Mouse (Mus musculus) spleen, postnatal 10 days (tissue): ENCODE data around the gene Lamc3.

Experiments used
- DNase-seq, 2 experiments: peaks; one replicate each; pipeline ENCODE4 v3.0.0; 2021 to 2022; ENCODE audit warnings: low spot score in 2 of 2

Lamc3 gene

GRCm38 (mm10) chr2:31935054-31935453 is 48.0 kb downstream of the Lamc3 start:
- DNase-seq = no peak

DNA sequence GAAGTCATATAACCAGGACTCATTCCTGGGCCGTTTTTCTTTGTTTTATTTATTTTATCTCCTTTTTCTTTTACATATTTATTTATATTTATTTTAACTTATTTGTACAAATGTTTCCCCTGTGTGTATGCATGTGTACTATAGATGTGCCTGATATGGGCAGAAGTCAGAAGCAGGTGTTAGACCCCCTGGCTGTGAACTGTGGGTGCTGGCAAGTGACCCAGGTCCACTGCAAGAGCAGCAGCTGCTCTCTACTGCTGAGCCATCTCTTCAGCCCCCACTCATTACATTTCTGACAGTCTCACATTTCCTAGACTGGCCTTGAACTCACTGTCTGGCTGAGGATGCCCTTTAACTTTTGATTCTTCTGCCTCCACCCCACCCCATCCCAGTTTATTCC is 51.2 kb downstream of the Lamc3 start:
- no peak for DNase-seq

GRCm38 (mm10) chr2:31943011-31943410 is 55.9 kb downstream of the Lamc3 start:
- DNase-seq = no peak

DNA sequence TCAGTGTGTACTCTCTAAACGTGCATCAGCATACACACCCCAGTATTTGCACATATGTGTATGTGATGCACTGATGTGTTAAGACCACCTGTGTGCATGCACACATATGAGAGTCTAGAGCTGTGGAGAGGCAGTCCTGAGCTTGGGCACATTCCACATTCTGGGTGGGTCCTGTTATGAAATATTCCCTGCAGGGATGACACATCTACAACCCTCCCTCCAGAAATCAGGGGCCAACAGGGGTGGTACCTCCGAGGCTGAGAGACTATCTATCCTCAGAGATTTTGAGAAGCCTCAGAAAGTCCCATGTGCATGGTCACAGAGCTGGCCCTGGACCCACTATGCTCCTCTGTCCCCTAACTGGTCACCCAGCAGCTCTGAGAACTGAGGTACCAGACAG is 58.5 kb downstream of the Lamc3 start:
- DNase-seq = no peak

GRCm38 (mm10) chr2:31948392-31948791 is 61.3 kb downstream of the Lamc3 start:
- no peak for DNase-seq

DNA sequence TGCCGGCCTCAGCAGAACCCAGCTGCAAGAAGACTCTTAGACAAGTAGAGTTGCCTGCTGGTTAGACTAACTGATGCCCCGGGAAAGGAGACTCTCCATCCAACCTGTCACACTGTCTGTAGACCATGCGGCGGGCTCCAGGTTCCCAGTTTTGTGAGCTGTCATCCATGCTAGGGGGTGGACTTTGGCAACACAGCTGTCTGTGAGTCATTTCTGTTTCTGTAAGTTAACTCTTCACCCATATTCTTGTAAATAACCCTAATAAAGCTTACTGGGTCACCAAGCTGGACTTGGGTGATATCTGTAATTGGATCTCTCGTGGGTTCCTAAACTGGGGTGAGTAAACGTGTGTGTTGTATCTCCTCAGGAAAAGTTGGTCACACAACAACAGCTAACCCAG is 61.7 kb downstream of the Lamc3 start:
- no peak for DNase-seq

DNA sequence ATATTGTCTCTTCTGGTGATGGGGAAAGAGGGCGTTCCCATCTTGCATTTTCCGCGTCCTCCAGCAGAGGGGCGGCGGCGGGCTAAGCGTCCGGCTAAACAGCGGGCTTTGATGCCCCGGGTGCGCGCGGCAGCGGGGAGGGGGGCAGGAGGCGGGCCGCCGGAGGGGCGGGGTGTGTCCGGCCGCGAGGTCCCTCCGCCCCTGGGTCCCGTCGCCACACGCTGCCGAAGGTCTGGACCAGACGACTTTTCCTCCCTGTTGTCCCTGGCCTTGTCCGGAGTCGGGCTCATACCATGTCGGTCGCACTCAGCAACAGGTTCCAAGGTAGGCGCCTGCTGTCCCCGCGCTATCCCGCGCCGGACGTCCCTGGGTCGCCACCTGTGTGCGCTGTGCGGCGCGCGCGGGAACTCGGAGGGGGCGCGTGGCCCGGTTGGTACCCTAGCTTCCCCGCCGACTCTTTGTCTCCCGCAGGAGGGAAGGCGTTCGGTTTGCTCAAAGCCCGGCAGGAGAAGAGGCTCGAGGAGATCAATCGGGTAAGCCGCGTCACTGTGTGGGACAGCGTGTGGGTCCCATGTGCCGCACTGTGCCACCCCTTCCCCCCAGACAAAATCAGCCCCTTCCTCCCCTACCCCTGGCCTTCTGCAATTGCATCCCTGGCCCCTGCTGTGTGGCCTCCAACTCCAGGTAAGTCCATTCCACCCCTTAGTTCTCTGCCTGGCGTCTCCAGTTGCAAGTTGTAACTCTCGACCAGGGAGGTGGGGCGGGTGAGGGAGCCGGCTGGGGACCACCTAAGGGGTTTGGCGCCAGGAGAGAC is 63.2 kb downstream of the Lamc3 start, which contains the start of gene Aif1l:
Aif1l (plus strand) TSS at position 82 of the 814 bp plus-strand sequence.
- DNase-seq = peak in 1 of 2 experiments; percentile 59

DNA sequence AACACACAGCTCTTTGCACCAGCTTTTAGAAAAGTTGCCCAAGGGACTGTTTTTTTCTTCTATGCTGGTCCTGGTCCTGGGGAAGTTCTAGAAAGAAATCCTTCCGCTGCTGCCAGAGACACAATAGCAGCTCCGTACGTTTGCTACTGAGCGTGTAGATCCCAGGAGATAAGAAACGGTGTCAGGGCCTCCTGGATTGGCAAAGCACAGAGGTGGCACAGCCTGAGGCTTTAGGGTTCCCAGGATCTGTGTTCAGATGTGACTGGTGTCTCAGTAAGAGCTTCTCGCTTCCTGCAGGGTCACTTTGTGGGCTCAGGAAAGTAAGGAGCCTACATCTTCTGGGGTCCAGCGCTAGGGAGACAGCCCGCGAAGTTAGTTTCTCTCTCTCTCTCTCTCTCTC is 63.9 kb downstream of the Lamc3 start:
- no peak for DNase-seq

DNA sequence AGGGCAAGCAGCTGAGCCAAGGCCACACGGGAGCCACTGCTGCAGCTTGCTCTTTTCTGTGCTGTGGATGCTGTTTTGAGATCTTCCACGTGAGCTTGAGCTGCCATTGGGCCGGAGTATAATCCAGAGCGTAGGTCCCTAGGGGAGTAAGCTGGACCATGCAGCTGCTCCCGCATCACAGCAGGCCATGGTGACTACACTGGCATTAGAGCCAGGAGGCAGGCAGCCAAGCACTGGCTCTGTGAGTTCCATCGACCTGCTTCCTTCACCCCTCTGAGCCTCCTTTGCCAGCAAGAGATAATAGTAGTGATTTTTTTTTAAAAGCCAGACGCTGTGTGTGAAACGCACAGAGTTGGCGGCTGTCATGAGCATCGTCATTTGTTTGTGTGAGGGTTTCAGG is 65.1 kb downstream of the Lamc3 start:
- DNase-seq = no peak

DNA sequence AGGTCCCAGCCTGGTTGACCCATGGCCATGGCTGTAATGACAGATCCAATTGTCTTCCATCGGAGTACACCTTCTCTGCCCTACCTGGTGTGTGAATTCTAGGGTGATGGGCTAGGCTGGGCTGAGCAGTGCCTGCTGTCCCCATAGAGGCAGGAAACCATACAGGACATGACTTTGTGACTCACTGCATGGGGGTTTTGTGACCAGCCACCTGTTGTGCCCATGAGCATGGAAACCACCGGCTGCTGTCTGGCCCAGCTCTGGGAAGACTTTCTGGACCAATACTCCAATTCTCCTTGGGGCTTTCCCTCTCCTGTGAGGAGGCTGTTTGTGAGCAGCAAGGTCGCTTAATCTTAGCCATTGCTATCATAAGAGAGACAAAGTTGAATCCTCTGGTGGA is 65.6 kb downstream of the Lamc3 start:
- DNase-seq = no peak

DNA sequence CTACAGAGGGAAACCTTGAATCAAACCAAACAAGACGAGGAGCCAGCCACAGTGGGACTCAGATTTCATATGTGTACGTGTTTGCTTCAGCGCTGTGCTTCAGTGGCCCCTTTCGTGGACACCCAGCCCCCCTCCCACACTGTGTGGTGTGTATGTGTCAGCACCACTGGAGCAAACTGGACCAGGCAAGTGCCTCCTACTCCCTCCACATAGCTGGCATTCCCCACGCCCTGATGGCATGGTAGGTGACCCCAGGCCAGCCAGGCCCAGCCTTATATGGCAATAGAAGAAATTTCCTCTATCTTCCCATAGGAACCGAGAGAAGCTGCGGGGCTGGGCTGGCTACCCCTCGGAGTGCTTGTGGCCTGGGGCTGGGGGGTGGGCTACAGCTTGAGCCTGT is 66.6 kb downstream of the Lamc3 start:
- no peak for DNase-seq

DNA sequence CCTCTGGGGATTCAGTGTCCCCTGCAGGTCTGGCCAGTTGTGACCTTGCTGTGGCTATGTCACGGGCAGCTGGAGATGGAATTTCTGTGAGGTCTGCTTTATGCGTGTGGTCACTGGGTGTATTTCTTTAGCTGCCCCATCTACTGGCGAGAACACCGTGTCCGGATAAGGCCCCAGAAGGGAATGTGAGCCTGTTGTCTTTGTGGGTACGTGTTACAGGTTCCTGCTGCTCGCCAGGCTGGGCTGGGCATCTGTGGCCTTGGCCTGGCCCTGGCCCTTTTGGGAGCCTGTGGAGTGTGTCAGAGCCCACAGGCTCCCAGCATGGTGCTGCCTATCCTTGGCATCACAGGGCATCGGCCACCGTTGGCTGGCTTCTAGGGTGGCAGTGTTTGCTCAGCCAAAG is 67.7 kb downstream of the Lamc3 start:
- no peak for DNase-seq

DNA sequence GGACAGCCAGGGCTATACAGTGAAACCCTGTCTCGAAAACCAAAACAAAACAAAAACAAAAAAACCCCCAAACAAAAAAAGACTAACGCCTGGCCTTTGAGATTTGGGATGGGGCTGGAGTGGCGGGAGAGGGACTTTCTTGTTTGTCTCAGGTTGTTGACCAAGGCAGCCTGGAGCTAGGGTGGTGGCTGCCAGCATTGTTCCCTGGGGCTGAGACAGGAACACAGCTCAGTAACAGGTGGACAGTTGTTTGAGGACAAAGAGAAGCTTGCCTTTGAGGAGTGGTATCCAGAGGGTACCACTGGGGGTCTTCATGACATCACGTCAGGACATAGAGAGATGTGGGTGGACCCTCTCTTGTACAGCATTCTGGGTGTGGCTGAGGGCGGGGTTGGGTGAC is 68.6 kb downstream of the Lamc3 start:
- no peak for DNase-seq

- DNase-seq = no peak
Observed at GRCm38 (mm10) chr2:31957211-31957610, 70.1 kb downstream of the Lamc3 start.

DNA sequence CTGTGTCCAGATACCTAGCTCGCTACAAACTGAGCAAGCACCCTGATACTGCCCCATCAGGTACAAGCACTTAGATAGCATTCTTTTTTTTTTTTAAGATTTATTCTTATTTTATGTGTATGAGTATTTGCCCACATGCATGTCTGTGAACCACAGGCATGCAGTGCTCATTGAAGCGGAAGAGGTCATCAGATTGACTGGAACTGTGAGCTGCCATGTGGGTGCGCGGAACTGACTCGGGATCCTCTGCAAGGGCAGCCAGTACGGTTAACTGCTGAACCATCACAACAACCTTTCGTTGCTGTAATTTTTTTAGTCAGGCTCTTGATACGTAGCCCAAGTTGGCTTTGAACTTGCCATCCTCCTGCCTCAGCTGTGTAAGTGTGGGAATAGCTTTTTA is 73.9 kb downstream of the Lamc3 start:
- no peak for DNase-seq

DNA sequence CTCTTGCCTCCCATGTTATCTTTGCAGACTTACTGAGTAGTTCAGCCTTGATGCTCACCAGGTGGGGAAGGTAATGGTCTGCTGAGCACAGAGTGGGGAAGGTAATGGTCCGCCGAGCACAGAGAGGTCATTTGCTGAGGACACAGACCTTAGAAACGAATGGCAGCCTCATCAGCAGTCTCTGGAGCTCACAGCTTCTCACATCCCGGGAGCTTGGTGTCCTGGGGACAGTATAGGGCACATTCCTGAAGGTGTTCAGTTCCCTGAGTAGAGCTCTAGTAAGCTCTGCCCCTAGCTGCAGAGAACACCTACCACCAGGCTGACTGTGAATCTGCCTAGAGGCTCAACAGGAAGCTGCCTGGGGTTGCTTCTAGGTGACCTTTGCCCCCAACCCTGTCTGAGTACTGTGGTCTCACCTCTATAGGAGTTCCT is 74.7 kb downstream of the Lamc3 start:
- no peak for DNase-seq

DNA sequence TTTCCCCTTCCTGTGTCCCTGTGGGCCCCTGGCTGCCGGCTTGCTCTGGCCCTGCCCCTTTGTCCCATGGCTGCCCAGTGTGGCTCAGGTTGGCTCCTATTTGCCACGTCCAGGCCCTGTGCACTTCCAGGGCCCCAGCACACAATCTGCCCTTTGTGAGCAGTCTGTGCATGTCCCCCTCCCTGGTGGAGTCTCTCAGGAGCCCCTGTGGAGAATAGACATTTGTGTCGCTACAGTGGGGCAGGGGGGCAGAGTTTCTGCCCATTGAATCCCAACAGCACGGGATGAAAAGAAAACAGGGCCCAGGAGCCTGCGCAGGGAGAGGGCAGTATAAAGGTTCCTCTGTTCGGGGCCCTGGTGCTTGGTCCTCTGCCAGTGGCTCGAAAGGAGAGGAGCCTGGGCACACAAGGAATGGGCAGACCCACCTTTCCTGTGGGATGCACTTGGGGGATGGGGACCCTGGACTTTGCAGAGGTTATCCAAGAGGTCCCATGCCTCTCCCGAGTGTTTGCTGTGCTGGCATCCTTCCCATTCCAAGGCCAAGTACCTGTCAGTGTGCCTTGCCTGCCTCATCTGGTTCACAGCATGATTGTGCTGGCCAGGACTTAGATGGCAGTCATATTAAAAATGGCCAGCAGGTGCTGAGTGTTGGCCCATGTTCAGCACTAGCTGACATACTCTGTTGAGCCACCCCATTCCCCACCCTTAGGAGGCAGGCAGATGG is 75.6 kb downstream of the Lamc3 start:
- no peak for DNase-seq

- no peak for DNase-seq
Observed at GRCm38 (mm10) chr2:31963491-31963890, 76.4 kb downstream of the Lamc3 start.

- no peak for DNase-seq
Observed at GRCm38 (mm10) chr2:31964191-31964590, 77.1 kb downstream of the Lamc3 start.

- peak; percentile 51 to 82 for DNase-seq
Observed at GRCm38 (mm10) chr2:31965110-31965509, 78.0 kb downstream of the Lamc3 start.

- no peak for DNase-seq
Observed at GRCm38 (mm10) chr2:31966801-31967200, 79.7 kb downstream of the Lamc3 start.

DNA sequence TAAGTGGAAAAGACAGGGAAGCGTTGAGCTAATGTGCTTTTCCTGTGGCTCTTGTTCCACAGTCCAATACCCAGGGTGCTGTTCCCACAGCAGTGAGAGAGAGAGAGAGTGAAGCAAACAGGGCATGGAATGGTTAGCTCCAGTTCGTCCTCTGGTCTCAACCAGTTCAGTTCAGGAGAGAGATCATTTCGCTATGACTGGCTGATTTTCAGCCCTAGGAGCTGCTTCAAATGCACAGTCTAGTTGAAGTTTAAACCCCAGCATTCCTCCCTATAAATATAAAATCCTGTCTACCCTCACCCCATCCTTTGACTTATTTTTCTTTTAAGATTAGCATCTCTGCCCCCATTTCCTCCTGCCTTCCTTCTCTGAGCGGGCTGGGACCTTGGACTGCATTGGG is 85.5 kb downstream of the Lamc3 start:
- DNase-seq = no peak

GRCm38 (mm10) chr2:31974141-31974808 is 87.2 kb downstream of the Lamc3 start, which contains the start of gene Nup214:
TSS of gene Nup214 (plus strand) at chr2:31974436.
- DNase-seq = peak; percentile 98 to 99
